Mouse (Mus musculus) neutrophil, adult 5-6 weeks (primary cell): Measurements from ENCODE around the gene Psma5. TPM values are rescaled to one million over a fixed set of nuclear protein-coding genes. Genes with fewer than 3 reads are reported as not detected.
A peak's percentile ranks its signal among the peaks of the same experiment; 100 is the strongest.
"Not testable (repeated sequence)": the region's sequence is repeated elsewhere in the genome, so short reads cannot be mapped to it uniquely, and the experiment has no call there.

Experiments used
- ATAC-seq: fragments of 151-379, 151-347 bp; 2 replicates; pipeline ENCODE4 v1.8.0; 2017; ENCODE audit warnings: mild to moderate bottlenecking, moderate TSS enrichment; ENCODE audit not compliant: insufficient number of reproducible peaks, poor library complexity, low FRiP score, severe bottlenecking; ENCODE audit errors: extremely low read depth
- total RNA-seq: library from RNA; stranded (forward); fragments of 200-1000 nt; gene quantifications from 2 replicates; pipeline ENCODE4 v1.2.3, GENCODE M21; 2017

The Psma5 gene
- total RNA-seq, 1 experiment from 2014 or later: 69.7 TPM

- no peak for ATAC-seq
Measured at GRCm38 (mm10) chr3:108259319-108259718, 2.6 kb downstream of the Psma5 start.

- ATAC-seq: not testable (repeated sequence)
Measured at GRCm38 (mm10) chr3:108279495-108279894, 22.8 kb downstream of the Psma5 start.

GRCm38 (mm10) chr3:108282401-108283240 is 25.9 kb downstream of the Psma5 start:
- ATAC-seq: peak; percentile 58; the same call in 1 of the 2 replicates

- no peak for ATAC-seq
Measured at GRCm38 (mm10) chr3:108283241-108283561, 26.5 kb downstream of the Psma5 start.

- peak; percentile 45 for ATAC-seq
Measured at GRCm38 (mm10) chr3:108283781-108284601, 27.3 kb downstream of the Psma5 start, which contains the start of gene Sort1. Gene Sort1 (plus strand): TSS chr3:108284082.

- ATAC-seq: no peak
Measured at GRCm38 (mm10) chr3:108285078-108285711, 28.5 kb downstream of the Psma5 start.

GRCm38 (mm10) chr3:108286671-108287439 is 30.1 kb downstream of the Psma5 start:
- no peak for ATAC-seq

GRCm38 (mm10) chr3:108287811-108288805 is 31.4 kb downstream of the Psma5 start:
- no peak for ATAC-seq

GRCm38 (mm10) chr3:108289311-108290130 is 32.8 kb downstream of the Psma5 start:
- no peak for ATAC-seq

GRCm38 (mm10) chr3:108291036-108291799 is 34.5 kb downstream of the Psma5 start:
- no peak for ATAC-seq

GRCm38 (mm10) chr3:108294398-108294797 is 37.7 kb downstream of the Psma5 start:
- ATAC-seq: no peak

- ATAC-seq: peak; percentile 50; the same call in 1 of the 2 replicates
Measured at GRCm38 (mm10) chr3:108295379-108296219, 38.9 kb downstream of the Psma5 start.

GRCm38 (mm10) chr3:108296220-108297049 is 39.7 kb downstream of the Psma5 start:
- peak; percentile 39; the same call in 1 of the 2 replicates for ATAC-seq

GRCm38 (mm10) chr3:108297050-108297419 is 40.3 kb downstream of the Psma5 start:
- no peak for ATAC-seq
